Mouse (Mus musculus): ENCODE measurements around the gene Nudt7.

Nudt7 gene

DNA sequence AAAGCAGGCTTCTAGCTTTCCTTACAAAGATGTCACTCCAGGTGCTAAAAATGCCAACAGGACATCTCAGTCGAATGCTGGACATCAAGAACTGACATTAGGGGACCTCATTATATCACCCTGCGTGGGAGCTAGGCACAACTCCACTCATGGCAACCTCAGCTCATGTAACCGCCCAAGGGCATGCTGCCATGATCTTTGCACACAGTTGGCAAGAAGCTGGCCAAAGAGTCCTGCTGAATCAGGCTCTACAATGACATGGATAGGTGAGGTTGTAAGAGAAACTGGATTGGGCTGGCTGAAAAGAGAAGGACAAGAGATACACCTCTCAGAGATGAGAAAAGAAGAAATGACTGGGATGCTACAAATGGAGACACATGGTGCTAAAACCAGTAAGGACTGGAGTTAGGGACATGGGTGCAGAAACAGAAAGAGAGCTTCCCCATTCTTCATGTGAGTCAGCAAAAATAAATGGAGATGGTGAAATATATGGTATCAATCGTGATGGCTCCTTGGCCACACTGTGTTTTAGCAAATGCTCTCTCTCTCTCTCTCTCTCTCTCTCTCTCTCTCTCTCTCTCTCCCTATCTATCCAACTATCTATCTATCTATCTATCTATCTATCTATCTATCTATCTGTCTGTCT lies 10.4 kb downstream of the Nudt7 start:
- DNase-seq (ENCODE audit: low read depth, low spot score), result no peak

DNA sequence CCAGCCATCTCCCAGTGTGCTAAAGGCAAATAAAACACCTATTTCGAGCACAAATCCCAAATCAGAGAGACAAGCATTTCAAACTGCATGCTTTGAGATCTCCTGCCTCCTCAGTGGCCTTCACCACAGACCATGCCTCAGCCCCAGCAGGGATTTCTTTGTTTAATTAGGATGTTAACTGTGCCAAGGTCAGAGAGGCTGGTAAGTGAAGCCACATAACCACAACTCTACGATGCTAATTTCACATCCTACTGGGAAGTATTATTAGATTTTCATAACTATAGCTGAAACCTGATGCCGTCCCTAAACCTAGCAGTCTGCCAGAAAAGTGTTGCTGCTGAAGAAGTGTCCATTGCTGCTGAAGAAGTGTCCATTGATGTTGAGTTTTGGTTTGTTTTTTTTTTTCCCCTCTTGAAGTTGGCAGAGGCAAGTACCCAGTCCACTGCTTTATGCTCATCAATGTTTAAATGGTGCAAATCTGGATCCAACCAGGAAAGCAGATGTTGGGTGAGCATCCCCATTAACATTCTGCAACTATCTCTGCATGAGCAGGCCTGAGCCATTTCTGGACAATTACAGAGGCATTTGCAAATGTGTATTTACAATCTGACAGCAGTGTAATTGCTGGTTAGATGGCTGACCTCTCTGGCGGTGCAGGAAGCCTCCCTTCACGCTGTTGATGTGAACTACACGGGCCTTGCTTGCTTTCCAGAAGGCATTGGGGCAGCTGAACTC lies 20.1 kb downstream of the Nudt7 start:
- DNase-seq (ENCODE audit: low read depth, low spot score), result no peak

DNA sequence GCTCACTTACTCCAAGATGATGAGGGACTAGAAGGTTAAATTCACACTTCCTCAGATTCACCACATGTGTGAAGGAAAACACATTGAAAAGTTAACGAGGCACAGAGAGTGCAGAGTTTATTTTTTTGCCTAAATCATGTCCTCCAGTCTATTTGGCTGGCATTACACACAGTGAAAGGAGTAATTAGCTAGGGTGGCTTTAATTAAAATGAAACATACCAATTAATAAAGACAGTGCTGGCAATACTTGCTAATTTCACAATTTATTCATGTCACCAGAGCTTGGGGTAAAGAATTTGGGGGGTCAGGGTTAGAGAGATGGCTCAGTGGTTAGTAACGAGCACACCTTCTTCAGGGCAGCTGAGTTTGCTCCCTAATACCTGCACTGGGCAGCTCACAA lies 25.2 kb downstream of the Nudt7 start:
- no peak for DNase-seq (ENCODE audit: low read depth, low spot score)

DNA sequence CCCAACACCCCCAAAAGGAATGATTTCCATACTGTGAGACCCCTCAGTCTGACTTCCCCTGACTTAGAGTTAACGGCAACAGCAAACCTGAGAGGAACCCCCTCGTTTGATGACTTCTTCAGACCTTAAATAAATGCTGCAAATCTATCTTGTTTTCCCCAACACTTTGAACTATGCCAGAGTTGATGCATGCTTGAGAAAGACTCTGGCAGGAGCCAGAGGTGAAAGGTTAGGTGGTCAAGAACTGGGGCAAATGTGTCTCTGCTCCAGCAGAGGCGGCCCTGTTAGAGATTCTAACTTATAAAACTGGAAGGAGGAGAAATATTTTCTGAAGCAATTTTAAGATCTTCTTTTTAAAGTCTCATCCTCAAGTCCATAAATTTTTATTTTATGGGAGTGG lies 26.3 kb downstream of the Nudt7 start:
- no peak for DNase-seq (ENCODE audit: low read depth, low spot score)

DNA sequence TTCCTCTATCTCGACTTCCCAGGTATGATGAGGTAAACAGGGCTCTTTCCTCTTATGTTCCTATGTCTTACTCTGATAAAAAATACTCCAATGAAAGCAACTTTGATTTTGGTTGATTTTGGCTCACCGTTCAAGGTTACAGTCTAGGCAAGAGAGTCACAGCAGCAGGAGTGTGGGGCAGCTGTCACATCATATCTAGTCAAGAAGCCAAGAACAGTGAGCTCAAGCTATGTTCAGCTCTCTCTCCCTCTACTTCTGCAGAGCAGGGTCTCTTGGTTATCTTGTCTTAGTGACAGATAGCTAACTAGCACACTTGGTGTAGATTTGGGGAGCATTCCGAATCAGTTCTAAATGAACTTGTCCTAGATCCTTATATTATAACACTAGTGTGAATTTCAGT lies 30.5 kb downstream of the Nudt7 start:
- no peak for DNase-seq (ENCODE audit: low read depth, low spot score)

DNA sequence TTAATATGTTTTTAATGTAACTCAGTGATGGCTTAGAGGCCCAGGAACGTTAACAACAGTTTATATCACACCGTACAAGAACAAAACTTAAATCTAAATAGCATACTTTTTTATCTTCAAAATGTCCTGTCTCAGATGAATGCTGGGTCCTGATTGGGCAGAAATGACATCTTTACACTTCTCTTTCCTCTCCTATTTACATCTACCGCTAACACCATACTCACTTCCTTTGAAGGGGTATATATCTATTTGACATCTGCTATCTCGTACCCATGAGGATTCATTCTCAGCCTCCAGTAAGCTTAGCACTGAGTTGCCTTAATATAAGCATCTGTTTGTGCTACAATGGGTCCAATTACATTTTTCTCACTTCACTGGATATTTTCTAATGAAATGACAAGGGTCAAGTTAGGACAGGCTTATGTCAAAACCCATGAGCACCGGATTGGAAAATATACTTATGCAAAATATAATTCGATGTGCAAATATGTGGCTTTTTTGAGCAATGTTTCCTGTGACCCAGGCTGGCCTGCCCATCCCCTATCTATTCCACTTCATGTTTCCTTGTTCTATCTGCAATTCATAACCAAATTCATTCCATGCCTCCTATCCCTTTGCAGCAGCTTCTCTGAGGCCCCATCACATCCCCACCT lies 31.2 kb downstream of the Nudt7 start:
- DNase-seq (ENCODE audit: low read depth, low spot score), result no peak

DNA sequence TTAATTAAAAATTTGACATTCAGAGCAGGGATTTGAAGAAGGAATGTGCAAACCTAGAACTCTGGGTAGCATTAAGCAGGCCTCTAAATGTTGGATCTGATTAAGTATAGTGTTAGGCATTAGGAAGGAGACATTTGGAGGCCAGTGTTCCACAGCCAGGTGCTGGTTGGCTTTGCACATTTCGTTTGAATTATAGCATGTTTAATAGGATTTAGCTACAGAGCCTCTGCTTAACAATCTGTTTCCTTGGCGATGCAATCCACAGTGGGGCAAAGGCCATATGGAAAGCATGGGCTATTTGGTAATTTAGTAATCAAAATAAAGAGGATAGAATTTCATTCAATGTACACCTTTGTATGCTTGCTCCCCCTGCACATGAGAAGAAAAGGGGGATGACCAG lies 32.4 kb downstream of the Nudt7 start:
- DNase-seq (ENCODE audit: low read depth, low spot score), result no peak

DNA sequence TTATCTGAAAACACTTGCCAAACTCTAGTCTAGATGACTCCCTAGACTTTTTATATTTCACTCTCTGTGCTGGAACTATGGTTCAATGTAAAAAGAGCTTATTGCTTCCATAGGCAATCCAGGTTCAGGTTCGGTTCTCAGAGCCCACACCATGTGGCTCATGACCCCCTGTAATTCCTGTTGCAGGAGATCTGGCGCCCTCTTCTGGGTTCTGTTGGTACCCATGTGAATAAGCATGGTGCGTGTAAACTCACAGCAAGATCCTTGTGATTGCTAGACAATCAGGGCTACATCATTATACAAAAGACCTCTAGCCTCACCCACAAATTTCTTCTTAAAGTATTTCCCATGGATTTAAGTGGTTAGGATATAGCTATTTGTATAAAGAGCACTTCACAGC lies 43.4 kb downstream of the Nudt7 start:
- no peak for DNase-seq (ENCODE audit: low read depth, low spot score)

DNA sequence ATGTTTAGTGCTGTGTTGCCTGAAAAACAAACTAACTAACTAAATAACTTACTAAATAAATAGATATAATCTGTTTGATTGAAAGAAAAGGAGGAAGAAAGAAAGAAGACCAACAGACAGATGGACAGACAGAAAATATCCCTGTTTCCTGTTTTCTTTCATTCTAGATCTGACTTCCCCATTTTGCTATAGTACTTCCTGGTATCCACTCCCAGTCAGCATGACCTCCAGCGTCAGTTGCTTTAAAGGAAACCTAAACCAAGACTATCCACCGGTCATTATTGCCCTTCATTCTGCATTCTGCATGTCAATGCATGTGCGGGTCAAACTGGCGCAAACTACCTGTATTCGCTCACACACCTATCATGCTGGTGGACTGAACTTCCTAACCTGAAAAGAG lies 60.0 kb downstream of the Nudt7 start:
- no peak for DNase-seq (ENCODE audit: low read depth, low spot score)

DNA sequence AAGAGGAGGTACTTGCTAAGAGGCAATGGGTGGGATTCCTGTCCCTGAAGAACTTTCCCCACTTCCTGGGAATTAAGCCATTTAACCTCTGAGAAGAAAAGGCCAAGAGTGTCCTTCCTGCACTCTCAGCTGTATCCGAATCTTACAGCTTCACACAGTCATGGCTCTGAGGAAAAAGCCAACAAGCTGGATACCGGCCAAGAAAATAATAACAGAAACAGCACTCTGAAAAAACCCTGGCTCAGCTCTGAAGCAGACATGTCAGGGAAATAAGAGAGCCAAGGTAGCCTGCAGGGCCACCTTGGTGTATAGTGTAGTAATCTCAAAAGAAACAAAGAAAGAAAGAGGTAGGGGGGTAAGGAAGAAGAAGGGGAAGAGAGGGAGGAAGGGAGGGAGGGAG lies 65.6 kb downstream of the Nudt7 start:
- no peak for DNase-seq (ENCODE audit: low read depth, low spot score)

Data from A20 (cell line).